15 mouse cellular contexts compared by ENCODE assay signal in the genomic region with DNA sequence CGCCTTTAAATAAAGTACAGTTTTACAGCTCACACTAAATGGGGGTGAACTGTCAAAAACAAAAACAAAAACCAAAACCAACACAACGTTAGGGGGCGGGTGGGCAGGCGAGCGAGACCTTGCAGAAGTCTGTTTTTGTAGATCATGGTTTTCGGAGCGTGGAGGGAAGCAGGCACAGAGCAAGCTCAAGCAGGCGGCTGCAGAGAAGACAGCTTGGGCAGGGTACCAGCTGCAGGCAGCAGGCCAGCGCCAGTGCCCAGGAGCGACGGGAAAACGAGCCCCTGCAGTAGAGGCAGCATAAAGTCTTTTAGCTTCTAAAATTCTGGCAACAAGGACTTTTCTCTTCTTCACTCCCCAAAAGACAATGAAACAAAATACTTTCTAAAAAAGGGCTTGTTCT. TPM values are rescaled to one million over a fixed set of nuclear protein-coding genes. Genes with fewer than 3 reads are reported as not detected.
DNase-seq lines count a peak whose midpoint lies in the region; ATAC-seq and TF ChIP-seq lines count a peak whose summit lies in the region.
"Had no signal": no experiment of that assay in that cellular context is flagged by ENCODE, and none has a peak within 500 bp of the region (broad histone marks: within the 10 kb centered on the region; RNA-seq: fewer than 3 reads in every experiment).

No protein-coding gene starts in this region.

- no peak for DNase-seq in frontal cortex, postnatal 25 days (ENCODE audit: low spot score in 2 of 2)
- DNase-seq in brain, embryonic 14.5 days (ENCODE audit: low read depth): peak; percentile 63
- DNase-seq in frontal cortex, postnatal 10 days (ENCODE audit: low spot score in 2 of 2): peak; percentile 34 to 43
- peak; percentile 69 to 78 for DNase-seq in left cerebral cortex, postnatal 36 days (ENCODE audit: low spot score in 2 of 2)
- DNase-seq in spleen, adult 18-20 months: no peak
- DNase-seq in thymus, postnatal 14 days: no peak
- DNase-seq: adrenal gland, postnatal 10 days; heart, postnatal 10 days; kidney, postnatal 36 days; lung, postnatal 4 days; thymus, adult 2 months had no signal

- TF ChIP-seq POLR2A in brain, embryonic 14.5 days (IDR thresholded peaks at IDR 0.05; ENCODE audit: borderline replicate concordance, extremely low read depth, insufficient read depth, insufficient read length, poor library complexity, severe bottlenecking): no peak

- ATAC-seq in frontal cortex, adult (ENCODE audit: low TSS enrichment): peak; percentile 83
- ATAC-seq in inflammation-experienced regulatory T-cells, adult 6 months: no peak
- ATAC-seq: intestine, embryonic 15.5 days; liver, embryonic 12.5 days had no signal

- TF ChIP-seq CTCF in brain, embryonic 14.5 days (IDR thresholded peaks at IDR 0.05; ENCODE audit: borderline replicate concordance, extremely low read depth, insufficient read depth, insufficient read length): no peak

- intact Hi-C loops in left cerebral cortex, postnatal 36 days (cut with DNase I): no loop called here

RNA-seq across cellular contexts. Expression of a gene that starts 20.1 kb away (rescaled TPM):
- 4.2 and 9.8 TPM in 2 replicates for polyA plus RNA-seq in brain, embryonic 14.5 days (2012; rRNA removed)
- total RNA-seq in left cerebral cortex, postnatal 36 days (2021): 10 to 100 TPM; 19.2 to 19.8 TPM
- under 1 TPM in 2 of 3 experiments, not detected in 1; 0.06 to 0.08 TPM for polyA plus RNA-seq in inflammation-experienced regulatory T-cells, adult 6 months (2017; shearing (Covaris generic))

Comparison
In these comparisons a context has a peak if more than half of its experiments do, and no peak if none do; other contexts are left out.
1. DNase-seq: peak in brain, embryonic 14.5 days (single experiment), frontal cortex, postnatal 10 days (2 of 2) and left cerebral cortex, postnatal 36 days (2 of 2); none in frontal cortex, postnatal 25 days (0 of 2), spleen, adult 18-20 months (0 of 2) and thymus, postnatal 14 days (single experiment).